Mouse (Mus musculus) T-helper 1 cell (primary cell): ENCODE results near the gene Gm20931.
"Not testable (repeated sequence)": the region's sequence is repeated elsewhere in the genome, so short reads cannot be mapped to it uniquely, and the experiment has no call there.

Experiments
- in situ Hi-C: fragments of 300-600 bp; cut with MboI, MseI; formaldehyde crosslinking; loops from one replicate; pipeline ENCODE4 v1.15.1; 2025; ENCODE audit warnings: high pct_unique_total_duplicates

Gene Gm20931

GRCm38 (mm10) chrY:55213420-55213819 is at the start of gene Gm20931:
Gene Gm20931 (plus strand): TSS chrY:55213720.
- in situ Hi-C loops: not testable (repeated sequence)
